Mouse (Mus musculus) intestine, postnatal 0 days (tissue): ENCODE measurements around the gene Prokr1. TPM values are rescaled to one million over a fixed set of nuclear protein-coding genes. Genes with fewer than 3 reads are reported as not detected.

Experiments
- ATAC-seq: fragments of 200-750 bp; cut with Nextera tagmentation; 2 replicates; pipeline ENCODE4 v1.8.0; 2017; ENCODE audit warnings: mild to moderate bottlenecking, moderate TSS enrichment, moderate library complexity
- H3K27ac ChIP-seq: fragments of 300-500 bp; sonication (generic); 2 replicates; pipeline ENCODE4 v1.5.1; 2014; ENCODE audit warnings: mild to moderate bottlenecking, low read depth, low read length, moderate library complexity
- H3K27me3 ChIP-seq: fragments of 300-500 bp; sonication (generic); replicated peaks from 2 replicates; pipeline ENCODE4 v1.6.1; 2014; ENCODE audit warnings: low read length, mixed read lengths; ENCODE audit not compliant: control insufficient read depth, insufficient read depth
- H3K36me3 ChIP-seq: fragments of 300-500 bp; sonication (generic); 2 replicates; pipeline ENCODE4 v1.6.1; 2014; ENCODE audit warnings: mild to moderate bottlenecking, moderate library complexity; ENCODE audit not compliant: control insufficient read depth, insufficient read depth
- H3K4me1 ChIP-seq: fragments of 300-500 bp; sonication (generic); replicated peaks from 2 replicates; pipeline ENCODE4 v1.6.1; 2014; ENCODE audit warnings: antibody characterized with exemption, low read length, mixed read lengths; ENCODE audit not compliant: control insufficient read depth, insufficient read depth
- H3K4me2 ChIP-seq: fragments of 300-500 bp; sonication (generic); replicated peaks from 2 replicates; pipeline ENCODE4 v1.6.1; 2014; ENCODE audit warnings: low read depth, mild to moderate bottlenecking, moderate library complexity
- H3K4me3 ChIP-seq: fragments of 300-500 bp; sonication (generic); 2 replicates; pipeline ENCODE4 v1.5.1; 2014; ENCODE audit warnings: low read depth, low read length
- H3K9ac ChIP-seq: fragments of 300-500 bp; sonication (generic); 2 replicates; pipeline ENCODE4 v1.6.1; 2014; ENCODE audit warnings: mild to moderate bottlenecking, low read depth, low read length
- H3K9me3 ChIP-seq: fragments of 300-500 bp; sonication (generic); 2 replicates; pipeline ENCODE4 v1.6.1; 2016; ENCODE audit warnings: mixed run types; ENCODE audit not compliant: control insufficient read depth
- CTCF ChIP-seq: sonication (generic); IDR thresholded peaks from 2 replicates; pipeline ENCODE4 v1.5.1; 2016; ENCODE audit warnings: low read depth, mild to moderate bottlenecking, control low read depth, antibody characterized with exemption, moderate library complexity
- WGBS: fragments of 180-500 bp; shearing (Covaris S2); extraction: QIAGEN DNeasy Blood & Tissue Kit; methylation state at CpG from one replicate; pipeline ENCODE4 v1.1.7; 2014; 5-methylcytosine and 5-hydroxymethylcytosine counted together
- polyA plus RNA-seq: library from polyadenylated mRNA; unstranded; fragments of >200 nt; fragmentation: Nextera tagmentation; extraction: Ambion mirVana; gene quantifications from 2 replicates; pipeline ENCODE4 v1.2.1, GENCODE M21; 2015

The Prokr1 gene
- polyA plus RNA-seq, 1 experiment from 2014 or later = 1.0 TPM

DNA sequence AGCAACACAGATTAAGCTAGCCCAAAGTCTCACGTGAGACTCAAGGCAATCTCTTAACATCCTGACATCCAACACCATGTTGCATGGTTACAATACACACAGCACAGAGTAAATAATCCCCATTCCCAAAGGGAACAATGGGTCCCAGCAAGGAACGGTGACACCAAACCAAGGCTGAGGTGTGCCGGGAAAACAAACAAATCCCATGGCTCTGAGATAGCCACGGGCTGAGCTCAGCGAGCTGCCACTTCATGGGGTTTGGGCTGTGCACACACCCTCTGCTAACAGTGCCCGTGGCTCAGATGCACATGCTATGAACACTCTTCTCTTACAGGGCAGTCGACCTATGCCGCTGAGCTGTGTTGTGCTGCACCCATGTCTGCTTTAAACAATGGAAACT is 27.5 kb upstream of the Prokr1 start:
- H3K4me1 ChIP-seq = no peaks in the 10 kb centered on the region
- ATAC-seq = no peak
- H3K27ac ChIP-seq = no peak overlapping the region
- 47% methylated on average over 8 of the region's 8 CpGs for WGBS
- H3K27me3 ChIP-seq = no peaks in the 10 kb centered on the region
- H3K9me3 ChIP-seq = no peaks in the 10 kb centered on the region
- H3K9ac ChIP-seq = no peak overlapping the region
- TF ChIP-seq CTCF = no peak
- no peak overlapping the region for H3K4me2 ChIP-seq
- H3K36me3 ChIP-seq = no peaks in the 10 kb centered on the region
- H3K4me3 ChIP-seq = no peak overlapping the region

DNA sequence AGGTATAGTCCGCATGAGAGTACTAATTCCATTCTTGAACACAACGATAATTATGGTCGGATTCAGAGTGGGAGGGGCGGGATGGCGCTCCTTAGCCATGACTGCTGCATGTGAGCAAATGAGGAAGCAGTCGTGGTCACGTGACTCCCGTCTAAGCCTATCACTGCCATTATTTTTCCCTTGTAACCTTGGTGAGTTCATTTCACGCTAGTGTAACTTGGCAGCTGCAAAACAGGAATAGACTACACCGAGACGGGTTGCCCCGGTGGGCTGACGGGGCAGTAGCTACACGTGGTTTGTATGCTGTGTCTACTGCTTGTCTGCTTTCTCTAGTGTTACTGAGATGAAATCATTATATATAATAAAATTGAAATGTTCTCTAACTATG is 25.1 kb upstream of the Prokr1 start:
- Histone ChIP-seq H3K4me2 (no peak overlapping the region), H3K36me3 (no peaks in the 10 kb centered on the region), H3K9ac (no peak overlapping the region), H3K4me1 (no peaks in the 10 kb centered on the region), H3K4me3 (no peak overlapping the region), H3K27ac (no peak overlapping the region), H3K27me3 (no peaks in the 10 kb centered on the region), H3K9me3 (no peaks in the 10 kb centered on the region)
- ATAC-seq = peak; percentile 8; the same call in 1 of the 2 replicates
- TF ChIP-seq CTCF = no peak
- whole genome bisulfite sequencing = 88% methylated on average over 14 of the region's 14 CpGs

- ATAC-seq = no peak
- H3K36me3 ChIP-seq = no peaks in the 10 kb centered on the region
- no peak overlapping the region for H3K4me2 ChIP-seq
- no peaks in the 10 kb centered on the region for H3K4me1 ChIP-seq
- H3K4me3 ChIP-seq = no peak overlapping the region
- TF ChIP-seq CTCF = peak; percentile 78
- no peak overlapping the region for H3K9ac ChIP-seq
- 59% methylated on average over 11 of the region's 11 CpGs for WGBS
- no peaks in the 10 kb centered on the region for H3K27me3 ChIP-seq
- no peaks in the 10 kb centered on the region for H3K9me3 ChIP-seq
- H3K27ac ChIP-seq = no peak overlapping the region
Measured at GRCm38 (mm10) chr6:87614794-87615695, 24.5 kb upstream of the Prokr1 start.

DNA sequence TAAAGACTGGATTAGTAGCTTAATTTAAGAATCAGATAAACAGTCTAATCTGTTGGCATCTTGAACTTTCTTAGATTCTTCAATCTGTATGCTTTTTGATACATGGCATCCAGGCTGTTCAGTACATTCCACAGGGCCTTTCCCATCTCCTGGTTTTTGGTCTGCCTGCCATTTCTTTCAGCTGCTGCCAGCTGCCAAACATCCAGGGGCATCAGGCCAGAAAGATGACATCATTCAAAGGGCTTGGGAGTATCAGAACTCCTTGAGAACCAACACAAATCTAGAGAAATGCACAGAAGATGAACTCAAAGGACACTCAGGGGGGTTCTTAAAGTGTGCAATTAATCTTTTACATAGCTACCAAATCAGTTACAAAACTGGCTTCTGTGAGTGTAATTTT is 9.3 kb upstream of the Prokr1 start:
- TF ChIP-seq CTCF = no peak
- Histone ChIP-seq H3K9me3 (no peaks in the 10 kb centered on the region), H3K4me2 (no peak overlapping the region), H3K9ac (no peak overlapping the region), H3K27me3 (no peaks in the 10 kb centered on the region), H3K36me3 (no peaks in the 10 kb centered on the region), H3K4me3 (no peak overlapping the region), H3K27ac (no peak overlapping the region), H3K4me1 (no peaks in the 10 kb centered on the region)
- no peak for ATAC-seq

DNA sequence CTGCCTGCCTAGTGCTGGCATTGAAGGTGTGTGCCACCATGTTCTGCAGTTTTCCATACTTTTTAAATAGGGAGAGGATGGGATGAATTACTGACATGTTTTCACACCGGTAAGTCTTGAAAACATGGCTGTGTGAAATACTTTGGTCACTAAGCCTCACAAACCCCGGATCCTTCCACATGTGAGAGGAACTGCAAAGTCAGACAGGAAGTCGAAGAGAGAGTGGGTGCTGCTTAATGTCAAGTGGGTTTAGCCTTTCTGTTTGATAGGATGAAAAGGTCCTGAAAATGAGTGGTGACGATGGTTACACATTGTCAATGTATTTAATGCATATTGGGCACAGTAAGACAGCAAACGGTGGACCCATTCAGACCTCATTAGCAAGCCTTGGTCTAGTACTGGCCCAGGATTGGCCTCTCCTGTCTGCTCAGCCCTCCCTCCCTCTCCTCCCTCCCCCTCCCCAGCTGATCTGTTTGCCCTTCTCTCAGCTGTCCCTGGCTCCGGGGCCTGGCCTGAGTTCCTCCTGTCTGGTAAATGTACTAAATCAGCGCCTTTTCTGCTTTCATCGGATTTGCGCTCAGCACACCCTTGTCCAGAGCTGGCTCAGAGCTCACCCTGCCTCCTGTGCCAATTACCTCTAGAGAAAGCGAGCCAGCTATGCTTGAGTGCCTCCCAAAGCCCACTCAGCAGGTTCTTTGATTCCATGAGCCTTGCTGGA is 6.7 kb upstream of the Prokr1 start:
- no peaks in the 10 kb centered on the region for H3K4me1 ChIP-seq
- H3K4me3 ChIP-seq = no peak overlapping the region
- WGBS = 59% methylated on average over 10 of the region's 10 CpGs
- no peaks in the 10 kb centered on the region for H3K36me3 ChIP-seq
- TF ChIP-seq CTCF = no peak
- H3K27ac ChIP-seq = no peak overlapping the region
- no peaks in the 10 kb centered on the region for H3K27me3 ChIP-seq
- no peak for ATAC-seq
- no peak overlapping the region for H3K9ac ChIP-seq
- H3K4me2 ChIP-seq = no peak overlapping the region
- H3K9me3 ChIP-seq = no peaks in the 10 kb centered on the region

GRCm38 (mm10) chr6:87594188-87594587 is 3.6 kb upstream of the Prokr1 start:
- H3K4me2 ChIP-seq = no peak overlapping the region
- ATAC-seq = no peak
- H3K27ac ChIP-seq = no peak overlapping the region
- 80% methylated on average over 6 of the region's 6 CpGs for WGBS
- H3K9me3 ChIP-seq = no peaks in the 10 kb centered on the region
- H3K9ac ChIP-seq = no peak overlapping the region
- no peaks in the 10 kb centered on the region for H3K36me3 ChIP-seq
- TF ChIP-seq CTCF = no peak
- H3K4me1 ChIP-seq = 0 out of 2 replicates have a peak, but pooled peaks cover 3% of the 10 kb centered on the region
- no peak overlapping the region for H3K4me3 ChIP-seq
- H3K27me3 ChIP-seq = 0 out of 2 replicates have a peak, but pooled peaks cover 3% of the 10 kb centered on the region
